Mouse (Mus musculus) common myeloid progenitor, adult 5-6 weeks (primary cell): ENCODE results near the gene Dtnb. TPM values are rescaled to one million over a fixed set of nuclear protein-coding genes. Genes with fewer than 3 reads are reported as not detected.
"Not testable (repeated sequence)": the region's sequence is repeated elsewhere in the genome, so short reads cannot be mapped to it uniquely, and the experiment has no call there.

Experiments
- ATAC-seq: replicated peaks from 2 replicates; pipeline ENCODE4 v1.8.0; 2016; ENCODE audit warnings: low read depth, mild to moderate bottlenecking, moderate TSS enrichment, inconsistent platforms; ENCODE audit not compliant: poor library complexity, severe bottlenecking
- total RNA-seq: library from RNA; stranded (forward); fragments of 200-1000, 187-1606 nt; gene quantifications from 2 replicates; pipeline ENCODE4 v1.2.3, GENCODE M21; 2017

Gene Dtnb
- total RNA-seq, result 33.6 and 39.0 TPM in 2 replicates

DNA sequence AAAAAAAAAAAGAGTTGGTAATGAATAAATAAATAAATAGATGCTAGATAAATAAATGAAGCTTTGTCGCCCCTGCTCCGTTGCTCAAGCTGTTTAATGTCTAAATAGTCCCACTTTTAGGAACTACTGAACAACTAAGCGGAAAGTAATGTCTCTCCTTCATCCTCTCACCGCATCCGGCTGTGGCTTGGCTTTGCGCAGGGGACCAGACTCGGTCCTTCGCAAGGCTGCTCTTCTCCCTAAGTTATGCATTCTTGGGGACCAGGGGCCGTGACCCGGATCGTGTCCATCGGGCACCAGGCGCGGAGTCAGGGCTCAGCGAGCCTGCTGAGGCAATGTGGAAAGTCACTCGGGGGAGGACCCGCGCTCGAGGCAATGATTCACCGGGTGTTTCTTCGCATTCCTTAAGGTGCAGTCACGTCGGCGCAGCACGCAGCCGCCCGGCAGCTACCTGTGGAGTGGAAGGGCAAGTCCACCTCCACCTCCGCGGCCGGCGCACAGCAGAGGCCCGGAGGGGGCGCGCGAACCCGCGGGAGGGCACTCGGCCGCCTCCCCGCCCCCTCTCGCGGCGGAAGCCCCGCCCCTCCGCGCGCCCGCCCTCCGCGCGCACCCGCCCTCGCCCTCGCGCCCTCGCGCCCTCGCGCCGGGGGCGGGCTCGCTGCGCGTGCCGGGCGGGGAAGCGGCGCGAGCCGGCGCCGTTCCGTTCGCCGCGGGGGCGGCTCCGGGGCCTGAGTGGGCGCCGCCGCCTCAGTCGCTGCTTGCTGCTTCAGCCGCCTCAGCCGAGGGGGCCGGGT lies at the start of gene Dtnb:
Gene Dtnb (plus strand): TSS at position 595 of the 794 bp plus-strand sequence.
- peak; percentile 72 for ATAC-seq

DNA sequence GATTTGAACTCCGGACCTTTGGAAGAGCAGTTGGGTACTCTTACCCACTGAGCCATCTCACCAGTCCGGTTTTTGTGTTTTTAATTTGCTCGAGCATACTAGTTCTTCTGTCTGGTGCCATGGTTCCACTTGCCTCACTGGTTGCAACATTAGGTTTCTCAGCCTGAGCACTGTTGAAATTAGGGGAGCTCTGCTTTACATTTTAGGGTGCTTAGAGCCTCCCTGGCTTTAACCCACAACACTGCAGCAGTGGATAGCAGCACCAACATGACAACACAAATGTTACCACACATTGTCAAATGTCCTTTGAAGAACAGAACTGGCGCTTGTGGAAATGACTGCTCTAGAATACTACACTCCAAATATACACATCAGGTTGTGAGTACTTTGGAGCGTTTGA lies 46.6 kb upstream of the Dtnb start:
- ATAC-seq, result no peak

DNA sequence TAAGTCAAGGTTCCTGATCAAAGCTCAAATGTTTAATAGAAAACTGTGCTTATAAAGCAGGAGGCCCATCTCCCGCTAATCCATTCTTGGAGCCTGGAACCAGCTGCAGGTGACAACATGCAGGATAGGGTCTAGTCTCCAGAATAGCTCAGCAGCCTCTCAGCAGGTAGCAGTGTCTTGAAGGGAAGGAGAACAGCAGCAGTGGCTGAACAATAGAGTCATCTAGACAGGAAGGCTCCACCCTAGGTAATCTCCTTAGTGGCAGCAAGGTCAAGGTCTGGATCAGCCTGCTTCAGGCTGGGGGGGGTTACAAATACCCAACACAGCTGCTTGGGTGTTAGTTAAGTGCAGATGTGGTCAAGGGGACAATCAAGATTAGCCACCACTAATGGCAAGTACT lies 36.7 kb upstream of the Dtnb start:
- ATAC-seq, result not testable (repeated sequence)

DNA sequence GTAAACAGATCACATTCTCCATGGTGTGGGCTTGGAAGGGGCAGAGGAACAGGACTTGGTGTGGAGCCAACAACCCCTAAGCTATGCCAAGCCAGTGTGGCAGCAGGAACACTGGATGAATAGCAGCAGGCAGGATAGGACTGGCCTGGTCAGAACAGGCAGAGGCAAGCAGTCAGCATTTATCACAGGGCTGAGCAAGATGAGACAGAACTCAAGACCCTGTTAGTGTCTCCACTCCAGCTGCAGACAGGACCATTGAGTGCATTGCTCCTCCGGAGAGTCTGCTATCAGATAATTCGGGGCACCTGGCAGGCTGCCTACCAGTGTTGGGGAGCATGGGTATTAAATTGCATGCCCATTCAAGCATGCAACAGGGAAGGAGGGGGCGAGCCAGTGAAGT lies 34.6 kb upstream of the Dtnb start:
- ATAC-seq, result 0 out of 2 replicates have a peak, but pooled peaks have one; percentile 25

DNA sequence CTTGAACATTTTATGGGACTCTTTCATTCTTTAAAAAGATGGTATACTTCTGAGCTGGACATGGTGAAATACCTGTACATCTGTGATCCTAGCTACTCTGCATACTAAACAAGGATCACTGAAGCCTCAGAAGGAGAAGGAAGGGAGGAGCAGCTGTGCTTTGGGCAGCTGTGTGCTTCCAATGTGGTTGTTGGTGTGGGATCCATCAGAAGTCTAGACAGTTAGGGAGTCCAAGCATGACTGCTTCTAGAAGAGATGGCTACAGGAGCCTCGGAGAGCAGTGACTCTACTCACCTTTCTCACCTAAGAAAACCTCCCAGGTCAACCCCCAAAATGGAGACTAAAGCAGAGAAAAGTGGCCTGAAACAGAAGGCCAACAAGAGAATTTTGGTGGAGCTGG lies 34.1 kb upstream of the Dtnb start:
- ATAC-seq, result no peak

DNA sequence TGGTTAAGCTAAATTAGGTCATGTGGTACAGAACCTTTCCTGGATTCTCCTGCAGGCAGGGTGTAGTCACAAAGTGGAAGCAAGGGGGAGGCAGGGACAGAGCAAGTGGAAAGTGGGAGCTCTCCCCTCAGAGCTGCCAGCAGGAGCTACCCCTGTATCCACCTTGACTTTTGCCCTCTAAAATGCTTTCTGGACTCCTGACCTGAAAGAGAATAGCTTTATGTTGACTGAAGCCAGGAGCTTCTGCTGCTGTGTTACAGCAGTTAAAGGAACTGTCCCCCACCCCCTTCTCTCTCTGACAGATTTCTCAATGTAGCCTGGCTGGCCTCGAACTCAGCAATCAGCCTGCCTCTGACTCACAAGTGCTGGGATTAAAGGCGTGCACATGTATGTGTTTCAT lies 32.6 kb upstream of the Dtnb start:
- ATAC-seq, result no peak

DNA sequence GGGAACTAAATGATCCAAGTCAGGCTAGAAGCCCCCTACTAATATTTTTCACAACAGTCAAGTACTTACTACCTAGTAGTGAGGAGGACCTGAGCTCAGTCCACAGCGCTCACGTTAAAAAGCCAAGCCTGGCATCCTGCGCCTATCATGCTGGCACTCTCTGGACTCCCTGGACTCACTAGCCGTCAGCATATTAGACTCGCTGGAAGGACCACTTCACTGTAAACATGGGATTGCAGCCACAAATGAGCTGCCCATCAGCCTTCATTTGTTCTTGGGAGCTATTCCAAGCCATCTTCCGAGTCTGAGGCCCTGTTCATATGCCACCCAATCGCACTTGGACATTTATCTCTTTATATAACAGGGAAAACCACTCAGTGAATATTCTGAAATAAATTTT lies 31.3 kb upstream of the Dtnb start:
- ATAC-seq, result no peak

DNA sequence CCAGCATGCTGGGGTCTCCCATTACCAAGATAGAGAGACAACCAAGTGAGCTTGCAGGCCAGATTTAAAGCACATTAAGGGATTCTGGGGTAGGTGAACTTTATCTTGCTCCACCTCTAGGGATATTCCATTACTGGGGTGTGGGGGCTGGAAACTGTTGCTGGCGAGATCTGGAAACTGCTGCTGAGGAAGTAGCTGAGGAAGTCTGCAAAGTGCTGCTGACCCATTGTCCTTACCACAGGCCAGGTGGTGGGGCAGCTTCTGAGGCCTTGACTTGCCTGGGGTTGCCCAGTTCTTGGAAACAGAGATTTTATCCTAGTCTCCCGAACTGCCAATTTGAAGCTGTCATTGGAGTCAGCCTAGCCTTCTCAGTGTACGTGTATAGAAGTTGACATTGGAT lies 26.7 kb upstream of the Dtnb start:
- no peak for ATAC-seq

DNA sequence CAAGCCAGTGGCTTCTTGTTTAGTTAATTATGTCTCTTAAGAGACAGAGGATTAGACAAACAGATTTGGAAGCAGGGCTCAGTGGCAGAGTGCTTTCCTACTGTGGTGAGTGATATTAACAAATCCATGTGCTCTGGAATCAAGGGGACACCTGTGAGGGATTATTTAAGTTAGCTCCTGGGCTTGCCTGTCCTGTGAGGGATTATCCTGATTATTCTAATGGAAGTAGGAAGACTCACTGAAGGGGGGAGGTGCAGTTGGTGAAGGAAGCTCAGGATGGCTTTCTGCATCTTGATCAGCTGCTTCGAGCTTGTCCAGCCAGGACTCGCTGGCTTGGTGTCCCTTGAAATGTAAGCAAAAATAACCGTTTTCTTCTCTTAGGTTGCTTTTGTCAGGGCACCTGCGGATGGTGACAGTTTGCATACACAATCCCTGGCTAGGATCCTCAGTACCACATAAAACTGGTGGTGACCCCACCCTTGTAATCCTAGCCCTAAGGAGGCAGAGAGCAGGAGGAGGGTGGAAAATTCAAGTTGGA lies 26.0 kb upstream of the Dtnb start:
- ATAC-seq, result no peak

DNA sequence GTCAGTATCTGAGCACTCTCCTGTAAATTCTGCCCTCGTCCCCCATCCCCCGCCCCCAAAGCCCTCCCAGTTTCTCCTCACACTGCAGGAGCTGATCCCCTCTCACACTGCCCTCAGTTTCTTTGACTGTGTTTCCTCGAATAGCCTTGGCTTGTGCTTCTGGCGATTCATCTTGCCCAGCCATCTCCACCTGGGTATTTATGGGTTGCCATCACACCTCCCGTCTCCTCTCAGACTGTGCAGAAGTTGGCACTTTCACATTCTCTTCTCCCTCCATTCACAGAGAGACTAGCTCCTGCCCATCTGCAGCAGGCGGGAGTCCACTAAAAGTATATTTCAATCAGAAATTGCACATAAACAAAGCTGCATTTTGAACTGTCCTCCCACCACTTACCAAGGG lies 25.4 kb upstream of the Dtnb start:
- ATAC-seq, result no peak

DNA sequence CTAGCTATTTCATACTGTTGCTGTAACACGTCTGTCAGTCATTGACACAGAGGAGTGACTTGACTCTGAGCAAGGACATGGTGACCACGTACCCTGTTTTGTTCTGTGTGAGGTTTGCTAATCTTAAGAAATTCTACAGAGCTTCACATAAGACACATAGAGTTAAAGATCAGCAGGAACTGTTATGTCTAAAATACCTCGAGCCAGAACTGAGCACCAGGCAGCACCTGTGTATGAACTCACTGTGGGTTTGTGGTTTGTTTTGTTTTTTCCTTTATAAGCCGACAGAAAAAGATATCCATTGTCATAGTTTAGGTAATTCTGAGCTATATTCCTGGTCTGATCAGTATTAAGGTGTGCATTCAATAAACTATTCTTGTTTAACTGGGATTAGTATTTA lies 24.7 kb upstream of the Dtnb start:
- ATAC-seq, result no peak

DNA sequence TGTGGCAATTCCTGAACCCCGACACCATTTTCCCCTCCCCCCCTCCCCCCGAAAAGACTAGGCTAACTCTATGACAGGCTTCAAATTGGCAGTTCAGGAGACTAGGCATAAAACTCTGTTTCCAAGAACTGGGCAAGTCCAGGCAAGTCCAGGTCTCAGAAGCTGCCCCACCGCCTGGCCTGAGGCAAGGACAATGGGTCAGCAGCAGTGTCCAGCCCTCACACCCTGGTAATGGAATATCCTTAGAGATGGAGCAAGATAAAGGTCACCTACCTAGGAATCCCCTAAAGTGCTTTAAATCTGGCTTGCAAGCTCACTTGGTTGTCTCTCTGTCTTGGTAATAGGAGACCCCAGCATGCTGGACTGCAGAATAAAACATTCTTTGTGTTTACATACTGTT lies 24.3 kb upstream of the Dtnb start:
- no peak for ATAC-seq

DNA sequence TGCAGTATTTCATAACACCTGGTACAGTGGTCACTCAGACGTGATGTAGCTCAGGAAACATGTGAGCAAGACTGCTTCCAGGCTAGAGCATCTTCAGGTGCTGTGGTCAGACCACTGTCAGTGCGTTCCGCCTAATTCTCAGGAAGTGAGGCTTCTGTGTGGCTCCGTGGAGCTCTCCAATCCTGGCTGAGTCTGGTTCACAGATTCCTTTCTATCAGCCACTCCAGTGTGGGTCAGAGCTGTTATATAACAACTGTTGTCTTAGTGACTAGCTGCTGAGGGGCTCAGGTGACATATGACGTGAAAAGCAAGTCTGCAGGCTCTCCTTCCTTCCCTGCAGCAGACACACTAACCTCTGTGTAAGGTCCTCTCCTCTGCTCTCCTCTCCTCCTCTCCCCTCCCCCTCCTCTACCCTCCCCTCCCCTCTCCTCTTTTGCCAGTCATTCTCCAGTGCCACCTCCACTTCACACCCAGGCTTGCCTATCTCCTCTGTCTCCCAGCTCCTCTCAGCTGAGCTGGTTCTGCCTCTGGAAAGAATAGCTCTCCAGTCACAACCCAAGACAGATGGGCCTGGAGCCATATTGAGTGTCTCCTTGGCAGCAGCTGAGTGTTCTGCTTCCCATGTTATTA lies 23.5 kb upstream of the Dtnb start:
- peak; percentile 66 for ATAC-seq

DNA sequence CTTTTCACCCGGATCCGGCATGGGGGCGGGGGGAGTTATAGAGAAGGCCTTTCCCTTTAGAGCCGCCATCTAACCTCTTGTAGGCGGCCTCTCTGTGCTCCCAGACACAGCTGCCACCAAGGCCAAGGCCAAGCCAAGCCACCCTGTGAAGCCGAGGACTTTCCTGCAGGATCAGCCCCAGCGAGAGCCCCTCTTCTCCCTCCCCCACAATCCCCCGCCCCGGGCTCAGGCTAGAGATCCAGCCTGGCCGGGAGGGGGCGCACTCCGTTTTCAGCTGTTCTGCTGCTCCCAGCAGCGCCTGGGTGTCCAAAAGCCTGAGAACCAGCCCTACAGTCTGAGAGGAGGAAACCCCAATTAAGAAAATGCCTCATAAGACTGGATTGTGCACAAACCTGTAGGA lies 21.9 kb upstream of the Dtnb start:
- ATAC-seq, result no peak

DNA sequence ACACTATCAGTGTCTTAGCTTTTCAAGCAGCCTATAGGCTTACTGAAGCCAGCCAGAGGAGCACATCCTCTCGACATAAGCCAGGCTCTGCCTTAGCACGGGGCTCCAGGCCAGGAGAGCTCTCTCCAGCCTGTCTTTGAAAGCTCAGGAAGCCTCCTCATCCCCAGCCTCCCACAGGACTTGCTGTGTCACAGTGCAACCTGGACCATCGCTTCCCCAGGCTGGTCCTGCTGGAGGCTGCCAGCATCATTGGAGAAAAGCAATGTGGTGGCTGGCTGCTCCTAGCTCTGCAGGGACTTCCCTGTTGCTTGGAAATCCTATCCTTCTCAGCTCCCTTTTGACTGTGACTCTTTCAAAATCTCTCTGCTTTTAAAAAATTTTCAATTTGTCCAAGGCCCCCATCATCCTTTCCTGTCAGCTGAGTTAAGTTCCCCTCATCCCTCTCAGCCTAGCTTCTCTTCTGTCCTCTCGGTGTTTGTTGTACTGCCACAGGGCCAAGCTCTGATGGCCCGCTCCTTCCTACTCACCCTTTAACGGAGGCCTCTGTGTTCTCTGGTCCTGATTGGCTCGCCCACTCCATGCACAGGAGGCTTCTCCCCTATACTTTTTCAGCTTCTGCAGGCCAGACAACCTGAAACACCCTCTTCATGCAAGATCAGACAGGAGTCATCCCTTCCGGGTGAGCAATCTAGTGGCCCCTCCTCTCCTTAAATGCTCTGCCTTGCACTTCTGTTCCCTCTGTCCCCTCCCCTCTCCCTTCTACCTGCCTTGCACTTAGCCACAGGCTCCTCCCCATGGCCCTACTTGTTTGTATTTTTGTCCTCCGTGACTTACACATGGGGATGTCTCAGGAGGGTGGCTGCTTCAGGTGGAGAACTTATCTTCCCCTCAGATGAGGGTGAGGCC lies 14.5 kb upstream of the Dtnb start:
- no peak for ATAC-seq

DNA sequence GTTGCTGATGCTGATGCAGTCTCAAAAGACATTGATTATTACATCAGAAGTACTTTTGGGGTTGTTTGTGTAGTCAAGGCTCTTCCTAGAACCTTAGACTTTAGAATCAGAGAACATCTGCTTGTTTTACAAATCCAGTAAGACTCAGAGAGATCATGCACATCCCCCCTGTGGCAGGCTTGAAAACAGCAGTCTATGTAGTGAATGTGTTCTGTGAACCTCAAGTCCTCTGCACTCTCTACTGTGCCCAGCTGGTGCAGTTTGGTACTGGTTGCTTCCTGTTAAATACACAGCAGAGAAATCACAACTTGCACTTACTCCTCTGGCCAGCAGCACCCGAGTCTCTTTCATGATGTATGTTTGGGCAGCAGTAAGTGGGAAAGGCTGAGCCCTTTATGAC lies 11.6 kb upstream of the Dtnb start:
- peak; percentile 100 for ATAC-seq

DNA sequence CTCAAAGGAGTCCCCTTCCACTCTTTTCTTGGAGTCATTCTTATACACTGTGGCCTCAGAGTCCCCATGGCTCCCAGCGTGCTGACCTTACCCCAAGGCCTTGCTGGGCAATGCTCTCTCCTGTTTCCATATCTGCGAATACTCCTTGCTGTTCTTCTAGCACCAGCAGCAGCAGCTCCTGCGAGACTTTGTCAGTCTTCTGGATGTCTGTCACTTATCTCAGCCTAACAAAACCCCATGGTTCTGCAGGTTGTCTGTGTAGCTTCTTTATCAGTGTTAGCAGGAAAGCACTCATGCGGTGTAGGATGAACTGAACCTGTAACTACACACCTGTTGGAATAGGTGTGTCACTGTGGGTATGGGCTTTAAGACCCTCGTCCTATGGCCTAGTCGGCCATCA lies 11.1 kb upstream of the Dtnb start:
- peak; percentile 37; the same call in 1 of the 2 replicates for ATAC-seq

DNA sequence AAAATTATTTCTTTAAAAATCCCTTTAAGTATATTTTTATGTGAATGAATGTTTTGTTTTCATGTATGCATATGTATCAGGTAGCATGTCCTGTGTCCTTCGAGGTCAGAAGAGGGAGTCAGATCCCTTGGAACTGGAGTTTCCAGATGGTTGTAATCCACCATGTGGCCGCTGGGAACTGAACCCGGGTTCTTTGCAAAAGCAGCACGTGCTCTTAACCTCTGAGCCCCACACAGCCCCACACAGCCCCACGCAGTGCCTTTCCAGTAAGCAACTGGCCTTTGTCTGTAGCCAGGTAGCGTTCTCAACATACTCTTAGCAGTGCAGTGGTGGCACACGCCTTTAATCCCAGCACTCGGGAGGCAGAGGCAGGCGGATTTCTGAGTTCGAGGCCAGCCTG lies 9.4 kb upstream of the Dtnb start:
- ATAC-seq, result no peak

DNA sequence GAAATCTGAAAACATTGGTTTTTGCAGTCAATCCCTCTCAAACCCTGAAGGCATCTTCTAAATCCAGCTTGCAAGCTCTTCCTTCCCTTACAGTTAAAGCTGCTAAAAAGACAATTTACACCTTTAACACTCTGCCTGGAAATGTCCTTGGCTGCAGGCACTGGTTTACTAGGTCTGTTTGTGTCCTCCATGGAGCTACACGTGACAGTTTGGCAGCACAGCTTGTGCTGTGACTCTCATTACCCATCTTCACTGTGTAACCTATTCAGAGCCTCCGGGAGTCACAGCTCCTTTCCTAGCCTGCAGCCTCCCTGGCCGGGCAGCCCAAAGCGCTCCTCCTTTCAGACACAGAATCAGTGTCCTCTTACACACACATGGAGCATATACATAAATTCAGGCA lies 8.5 kb upstream of the Dtnb start:
- ATAC-seq, result no peak

DNA sequence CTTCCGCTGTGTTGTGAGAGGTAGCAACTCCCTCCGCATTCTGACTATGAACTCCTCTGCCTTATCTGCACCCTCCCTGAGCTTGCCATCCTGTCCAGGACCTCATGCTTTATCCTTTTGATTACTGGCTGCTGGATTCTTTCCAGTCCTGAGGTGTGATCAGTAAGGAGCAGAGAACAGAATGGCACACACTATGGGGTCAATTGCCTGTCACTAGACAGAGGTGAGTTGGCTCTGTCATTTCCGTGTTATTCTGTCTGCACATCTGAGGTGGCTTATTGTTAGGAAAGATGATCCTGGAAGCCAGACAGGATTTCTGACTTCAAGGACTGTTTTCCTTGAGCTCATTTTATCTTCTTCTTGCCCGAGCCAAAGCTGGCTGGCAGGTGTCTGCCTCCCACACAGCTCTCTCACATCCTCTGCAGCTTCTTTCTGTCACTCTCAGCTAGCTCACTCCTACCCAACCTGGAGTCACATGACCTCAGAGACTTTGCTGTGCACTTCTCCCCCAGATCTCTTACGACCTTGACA lies 3.7 kb upstream of the Dtnb start:
- no peak for ATAC-seq
